Mouse (Mus musculus): ENCODE results near the gene Ccdc154.

Ccdc154 gene

DNA sequence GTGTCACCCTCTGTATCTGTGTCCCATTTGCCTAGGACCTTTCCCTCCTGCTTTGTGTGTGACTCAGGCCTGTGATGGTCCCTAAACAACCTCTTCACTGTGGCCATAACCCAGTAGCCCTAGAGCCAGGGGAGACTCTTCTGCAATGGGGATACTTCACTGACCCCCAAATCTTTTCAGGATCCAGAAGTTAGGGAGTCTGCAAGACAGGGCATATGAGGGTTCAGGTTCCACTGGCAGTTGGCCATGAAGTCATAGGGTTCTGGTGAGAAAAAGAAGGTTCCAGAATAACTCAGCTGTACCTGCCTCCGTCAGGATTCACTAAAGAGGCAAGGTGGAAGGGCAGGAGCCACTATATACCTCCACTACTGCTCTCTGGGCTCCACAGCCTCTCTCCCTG lies at the start of gene Ccdc154:
Ccdc154 (plus strand) TSS at position 301 of the 400 bp plus-strand sequence.
- TF ChIP-seq GATA4 (IDR thresholded peaks at IDR 0.05; ENCODE audit: insufficient replicate concordance, low read length): no peak

DNA sequence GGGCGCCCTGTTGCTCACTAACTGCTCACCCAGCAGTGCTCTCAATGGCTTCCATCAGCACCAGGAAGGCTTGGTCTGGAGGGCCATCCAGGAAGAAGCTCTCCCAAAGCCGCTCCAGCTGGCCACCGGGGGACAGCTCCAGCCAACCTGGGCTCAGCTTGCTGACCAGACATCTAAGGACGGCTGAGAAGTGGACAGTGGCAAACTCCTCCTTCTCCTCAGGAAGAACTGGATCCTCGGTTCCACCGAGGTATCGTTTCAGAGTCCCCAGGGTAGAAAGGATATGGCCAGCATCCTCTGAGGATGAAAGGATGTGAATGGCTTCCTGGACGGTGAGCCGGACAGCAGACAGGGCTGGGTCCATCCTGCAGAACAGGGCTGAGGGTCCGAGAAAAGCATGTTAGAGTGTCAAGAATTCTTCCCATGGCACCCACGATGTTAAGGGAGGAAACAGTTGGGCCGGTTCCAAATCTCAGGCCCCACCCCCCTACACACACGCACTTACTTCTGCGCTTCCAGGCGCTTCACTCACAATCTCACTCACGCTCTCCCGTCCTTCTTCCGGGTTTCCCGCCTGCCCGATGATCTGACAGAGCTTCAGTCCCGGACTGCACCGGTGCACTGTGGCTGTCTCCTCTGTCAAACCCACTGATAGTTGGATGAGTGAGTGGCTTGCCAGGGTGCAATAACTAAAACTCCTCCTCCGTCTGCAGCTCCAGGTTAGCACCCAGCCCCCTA lies 47.2 kb upstream of the Ccdc154 start:
- TF ChIP-seq GATA4 (IDR thresholded peaks at IDR 0.05; ENCODE audit: insufficient replicate concordance, low read length): no peak

DNA sequence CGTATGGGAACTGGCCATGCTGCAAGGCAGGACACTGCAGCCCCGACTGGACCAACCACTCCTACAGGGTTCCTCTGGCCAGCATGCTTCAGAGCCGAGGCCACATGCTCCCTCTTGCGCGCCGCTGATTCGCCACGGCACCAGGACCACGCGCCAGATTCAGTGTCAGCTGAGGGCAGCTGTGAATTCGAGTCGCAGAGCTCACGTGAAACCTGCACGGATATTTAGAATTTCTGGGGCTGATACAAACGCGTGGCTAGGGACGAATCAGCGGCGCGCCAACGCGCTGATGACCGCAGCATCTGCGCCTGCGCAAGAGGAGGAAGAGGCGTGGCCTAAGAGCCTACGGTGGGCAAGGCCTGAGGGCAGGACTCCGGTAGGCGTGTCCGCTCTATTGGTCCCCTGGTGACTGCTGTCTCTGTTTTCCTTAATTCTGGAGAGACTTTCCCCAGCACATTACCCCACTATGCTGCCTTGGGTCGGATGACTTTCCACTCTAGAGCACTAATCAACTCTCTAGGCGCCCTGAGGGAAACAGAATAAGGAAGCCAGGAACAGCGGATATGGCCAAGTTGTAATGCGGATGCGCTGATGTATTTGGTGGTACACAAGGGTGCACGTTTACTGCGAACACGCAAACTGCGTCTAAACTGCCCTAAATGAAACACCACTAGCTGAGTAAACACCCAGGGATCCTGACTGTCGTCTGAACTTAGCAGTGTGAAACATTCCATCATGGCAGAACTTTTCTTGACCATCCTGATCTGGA lies 46.4 kb upstream of the Ccdc154 start, which contains the start of gene Telo2:
Telo2 (minus strand) TSS at position 304 of the 769 bp plus-strand sequence.
- TF ChIP-seq GATA4 (IDR thresholded peaks at IDR 0.05; ENCODE audit: insufficient replicate concordance, low read length): no peak; the same call in 1 of the 2 replicates

DNA sequence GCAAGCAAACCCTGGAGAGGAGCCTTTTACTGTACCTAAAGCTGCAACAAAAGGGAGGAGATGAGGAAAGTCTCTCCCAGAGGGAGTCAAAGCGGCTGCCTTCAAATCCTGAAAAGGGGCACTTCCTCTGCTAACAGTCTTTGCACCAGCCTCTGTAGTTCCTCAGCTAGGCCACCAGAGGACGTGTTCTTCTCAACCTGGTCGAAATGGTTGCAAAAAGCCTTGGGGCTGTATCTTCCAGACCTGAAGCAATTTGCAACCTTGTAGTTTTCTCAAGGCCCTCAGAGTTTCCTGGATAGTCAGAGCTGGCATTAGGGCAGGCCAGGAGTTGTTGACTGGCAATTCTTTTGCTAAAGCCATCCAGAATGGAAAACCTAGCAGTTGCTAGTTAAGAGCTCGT lies 45.0 kb upstream of the Ccdc154 start:
- TF ChIP-seq GATA4 (IDR thresholded peaks at IDR 0.05; ENCODE audit: insufficient replicate concordance, low read length): no peak

DNA sequence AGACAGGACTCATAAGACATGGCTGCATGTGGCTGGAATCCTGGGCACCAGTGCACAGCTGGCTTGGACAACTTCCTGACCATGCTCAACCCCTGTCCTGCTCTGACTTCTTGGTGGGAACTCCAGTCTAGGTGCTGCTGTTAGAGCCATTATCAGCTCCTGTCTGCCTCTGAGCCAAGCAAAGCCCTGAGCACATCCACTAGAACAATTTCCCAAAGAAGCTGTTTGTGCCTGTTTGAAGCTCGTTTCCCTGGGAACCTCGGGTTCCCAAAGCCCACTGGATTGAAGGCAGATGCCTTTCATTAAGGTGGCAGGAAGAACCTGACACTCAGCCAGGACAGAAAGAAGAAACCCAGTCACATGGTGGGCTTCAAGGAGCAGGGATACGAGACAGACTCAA lies 41.9 kb upstream of the Ccdc154 start, which contains the start of gene Ptx4:
Ptx4 (plus strand) TSS at position 355 of the 400 bp plus-strand sequence.
- TF ChIP-seq GATA4 (IDR thresholded peaks at IDR 0.05; ENCODE audit: insufficient replicate concordance, low read length): no peak

DNA sequence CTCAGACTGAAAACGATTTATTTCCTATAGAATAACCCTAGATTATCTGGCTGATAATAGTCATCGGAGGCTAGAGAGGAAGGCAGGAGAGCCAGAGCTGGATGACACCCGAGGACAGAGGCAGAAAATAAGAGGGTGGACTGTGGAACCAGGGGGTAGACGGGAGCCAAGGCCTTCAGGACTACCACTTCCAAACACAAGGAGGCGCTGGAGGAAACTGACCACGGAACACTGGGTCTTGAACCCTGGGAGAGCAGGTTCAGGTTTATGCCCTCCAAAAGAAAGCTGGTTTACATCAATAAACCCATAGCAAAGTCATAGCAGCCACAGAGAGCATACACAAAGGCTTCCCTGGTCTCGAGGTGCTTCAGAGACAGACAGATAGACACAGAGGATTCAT lies 38.3 kb upstream of the Ccdc154 start:
- no peak for TF ChIP-seq GATA4 (IDR thresholded peaks at IDR 0.05; ENCODE audit: insufficient replicate concordance, low read length)

DNA sequence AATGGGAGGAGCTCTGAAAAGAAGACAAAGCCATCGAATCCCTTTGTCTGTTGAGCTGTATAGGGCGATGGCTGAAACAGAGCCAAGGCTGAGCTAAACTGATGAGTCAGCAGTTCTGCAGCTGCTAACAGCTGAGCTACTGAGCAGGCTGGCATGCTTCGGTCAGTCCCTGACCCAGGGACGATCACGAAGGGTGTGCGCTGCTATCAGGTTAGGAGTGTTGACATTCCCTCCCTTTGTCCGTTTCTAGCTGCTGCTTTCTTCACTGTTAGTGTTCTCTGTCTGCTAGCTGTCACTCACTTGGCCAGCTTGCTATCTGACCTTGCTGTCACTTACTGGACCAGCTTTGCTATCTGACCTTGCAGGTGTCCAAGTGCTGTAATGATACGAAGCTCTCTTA lies 35.2 kb upstream of the Ccdc154 start:
- TF ChIP-seq GATA4 (IDR thresholded peaks at IDR 0.05; ENCODE audit: insufficient replicate concordance, low read length): no peak

DNA sequence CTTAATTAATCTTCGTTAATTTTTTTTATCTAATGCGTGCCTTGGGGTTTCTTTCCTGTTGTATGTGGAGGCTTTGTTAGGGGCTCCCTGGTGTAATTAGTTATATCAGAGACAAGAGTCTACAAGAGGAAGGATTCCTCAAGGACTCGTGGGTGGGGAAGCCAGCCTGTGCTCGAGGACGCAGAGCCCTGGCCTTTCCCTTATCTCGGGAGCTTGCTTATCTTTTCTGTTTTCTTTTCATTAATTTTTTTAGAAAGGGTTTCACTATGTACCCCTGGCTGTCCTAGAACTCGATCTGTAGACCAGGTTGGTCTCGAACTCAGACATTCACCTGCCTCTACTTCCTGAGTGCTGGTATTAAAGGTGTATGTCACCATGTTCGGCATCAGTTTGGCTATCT lies 34.6 kb upstream of the Ccdc154 start:
- no peak for TF ChIP-seq GATA4 (IDR thresholded peaks at IDR 0.05; ENCODE audit: insufficient replicate concordance, low read length)

DNA sequence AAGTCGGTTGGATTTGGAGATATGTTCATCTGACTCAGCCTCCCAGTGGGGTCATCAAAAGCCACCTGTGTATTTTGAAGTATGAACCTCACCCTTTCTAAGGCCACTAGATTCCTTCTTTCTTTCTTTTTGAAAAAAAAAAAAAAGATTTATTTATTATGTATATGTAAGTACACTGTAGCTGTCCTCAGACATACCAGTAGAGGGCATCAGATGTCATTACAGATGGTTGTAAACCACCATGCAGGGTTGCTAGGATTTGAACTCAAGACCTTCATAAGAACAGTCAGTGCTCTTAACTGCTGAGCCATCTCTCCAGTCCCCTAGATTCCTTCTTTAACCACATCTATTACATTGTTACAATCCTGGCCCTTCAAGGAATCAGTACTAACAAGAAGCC lies 32.2 kb upstream of the Ccdc154 start:
- TF ChIP-seq GATA4 (IDR thresholded peaks at IDR 0.05; ENCODE audit: insufficient replicate concordance, low read length): no peak

DNA sequence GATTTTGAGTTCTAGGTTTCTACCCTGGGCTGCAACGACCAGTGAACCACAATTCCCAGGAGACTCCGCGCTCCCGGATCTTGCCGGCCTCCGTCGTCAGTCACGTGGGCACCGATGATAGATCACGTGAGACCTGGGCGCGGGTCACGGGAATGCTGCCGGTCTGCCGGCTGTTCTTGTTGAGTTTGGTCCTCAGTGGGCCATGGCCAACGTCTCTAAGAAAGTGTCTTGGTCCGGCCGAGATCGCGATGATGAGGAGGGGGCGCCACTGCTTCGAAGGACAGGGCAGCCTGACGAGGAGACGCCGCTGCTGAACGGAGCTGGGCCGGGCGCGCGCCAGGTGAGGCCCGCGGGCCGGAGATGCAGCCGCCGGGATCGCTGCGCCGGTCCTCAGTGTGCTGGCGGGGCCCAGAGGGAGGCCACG lies 29.0 kb upstream of the Ccdc154 start, which contains the start of gene Clcn7:
Clcn7 (plus strand) TSS at position 117 of the 424 bp plus-strand sequence.
- TF ChIP-seq GATA4 (IDR thresholded peaks at IDR 0.05; ENCODE audit: insufficient replicate concordance, low read length): no peak; the same call in 1 of the 2 replicates

DNA sequence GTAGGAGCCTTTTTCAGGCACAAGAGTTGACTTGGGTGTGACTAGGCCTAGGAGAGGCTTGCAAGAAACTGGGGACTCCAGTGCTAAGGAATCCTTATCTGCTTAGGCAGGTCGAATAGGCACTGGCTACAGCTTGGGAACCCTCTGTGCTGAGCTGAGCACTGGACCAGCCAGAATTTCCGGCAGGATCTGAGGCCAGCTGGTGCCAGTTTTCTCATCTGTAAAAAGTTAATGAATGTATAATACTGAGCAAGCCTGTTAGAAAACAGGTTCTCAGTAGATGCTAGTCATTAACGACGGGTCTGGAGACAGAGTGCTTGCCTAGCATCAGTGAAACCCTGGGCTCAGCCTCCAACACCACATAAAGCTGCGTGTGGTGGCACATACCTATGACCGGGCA lies 26.6 kb upstream of the Ccdc154 start:
- TF ChIP-seq GATA4 (IDR thresholded peaks at IDR 0.05; ENCODE audit: insufficient replicate concordance, low read length): no peak

DNA sequence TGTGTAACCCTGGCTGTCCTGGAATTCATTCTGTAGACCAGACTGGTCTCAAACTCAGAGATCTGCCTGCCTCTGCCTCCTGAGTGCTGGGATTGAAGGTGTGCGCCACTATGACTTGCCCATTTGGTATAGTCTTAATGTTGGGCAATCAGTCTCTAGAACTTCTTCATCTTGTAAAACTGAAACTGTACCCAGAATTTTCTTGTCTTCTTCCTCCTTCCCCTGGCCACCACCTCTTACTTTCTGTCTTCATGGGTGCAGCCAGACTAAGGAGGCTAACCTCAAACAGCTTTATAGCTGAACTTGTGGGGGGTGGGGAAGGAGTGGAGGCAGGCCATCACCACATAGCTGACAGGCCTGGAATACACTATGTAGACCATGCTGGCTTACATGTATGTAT lies 23.5 kb upstream of the Ccdc154 start:
- TF ChIP-seq GATA4 (IDR thresholded peaks at IDR 0.05; ENCODE audit: insufficient replicate concordance, low read length): no peak

DNA sequence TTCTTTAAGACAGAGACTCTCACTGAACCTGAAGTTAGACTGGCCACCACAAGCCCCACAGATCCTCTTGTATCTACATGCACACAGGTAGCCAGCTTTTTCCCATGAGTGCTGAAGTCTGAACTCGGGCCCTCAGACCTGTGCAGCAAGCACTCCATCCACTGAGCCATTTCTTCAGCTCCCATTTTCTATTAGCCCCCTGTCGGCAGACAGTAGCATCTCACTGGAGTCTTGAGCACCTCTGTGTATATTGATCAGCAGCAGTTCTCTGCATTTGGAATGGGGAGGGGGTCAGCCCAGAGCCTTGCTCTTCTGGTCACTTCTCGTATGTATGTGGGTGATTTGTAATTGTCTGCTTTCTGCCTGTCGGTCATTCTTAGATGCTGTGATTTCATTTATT lies 22.3 kb upstream of the Ccdc154 start:
- no peak for TF ChIP-seq GATA4 (IDR thresholded peaks at IDR 0.05; ENCODE audit: insufficient replicate concordance, low read length)

DNA sequence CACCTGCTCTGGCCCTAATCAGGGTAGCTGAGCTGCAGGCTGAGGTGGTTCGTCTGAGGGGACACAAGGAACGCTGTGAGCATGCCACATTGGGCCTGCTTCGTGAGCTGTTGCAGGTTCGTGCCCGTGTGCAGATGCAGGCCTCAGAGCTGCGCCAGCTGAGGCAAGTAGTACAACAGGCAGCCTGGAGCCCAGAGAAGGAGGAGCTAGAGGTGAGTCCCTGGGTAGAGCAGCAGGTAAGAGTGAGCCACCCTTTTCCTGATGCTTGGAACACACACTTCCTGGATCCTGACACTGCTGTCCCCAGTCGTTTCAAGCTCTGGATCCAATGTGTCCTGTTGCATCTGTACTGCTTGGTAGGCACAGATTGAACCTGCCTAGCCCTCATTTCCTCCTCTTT lies 1.1 kb downstream of the Ccdc154 start:
- TF ChIP-seq GATA4 (IDR thresholded peaks at IDR 0.05; ENCODE audit: insufficient replicate concordance, low read length): no peak

DNA sequence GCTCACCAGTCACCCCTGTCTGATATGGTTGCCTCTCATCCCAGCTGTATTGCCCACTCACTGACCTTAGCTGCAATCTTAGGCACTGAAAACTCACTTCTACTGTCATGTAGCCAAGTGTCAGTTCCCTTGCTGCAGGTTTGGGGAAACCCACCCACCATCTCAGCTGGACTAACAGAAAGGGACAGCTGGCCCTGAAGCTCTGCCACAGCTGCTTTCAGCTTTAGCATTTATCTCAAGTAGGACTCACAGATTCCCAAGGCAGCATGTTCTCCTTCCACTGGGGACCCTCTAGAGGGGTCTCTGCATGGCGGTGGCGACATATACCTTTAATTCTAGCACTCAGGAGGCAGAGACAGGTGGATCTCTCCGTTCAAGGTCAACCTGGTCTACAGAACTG lies 2.5 kb downstream of the Ccdc154 start:
- TF ChIP-seq GATA4 (IDR thresholded peaks at IDR 0.05; ENCODE audit: insufficient replicate concordance, low read length): no peak
